Mouse (Mus musculus) NIH3T3 (cell line): ENCODE data around the gene Col6a6.
A peak's percentile ranks its signal among the peaks of the same experiment; 100 is the strongest.
"Not testable (repeated sequence)": the region's sequence is repeated elsewhere in the genome, so short reads cannot be mapped to it uniquely, and the experiment has no call there.

Experiments
- DNase-seq: peaks from one replicate; pipeline ENCODE4 v3.0.0-alpha.2; 2012; ENCODE audit warnings: low read depth

Col6a6 gene

DNA sequence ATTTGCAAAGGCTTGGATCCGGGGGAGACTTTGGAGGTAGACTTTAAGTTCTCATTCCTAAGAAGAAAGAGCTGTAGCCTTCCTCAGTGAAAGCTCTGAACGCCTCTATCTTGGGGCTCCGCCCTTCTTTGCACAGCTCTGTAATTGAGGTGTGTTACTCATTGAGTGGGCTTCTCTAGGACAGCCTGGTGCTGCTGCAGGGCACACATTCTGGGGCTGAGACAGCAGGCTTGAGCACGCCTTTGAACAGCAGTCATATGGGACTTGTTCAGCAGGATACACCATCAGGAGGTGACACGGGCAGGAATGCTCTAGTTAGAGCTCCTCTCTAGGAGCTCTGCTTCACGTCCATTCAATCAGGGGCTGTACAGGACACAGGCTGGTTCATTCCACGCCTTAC, 162.7 kb downstream of the Col6a6 start:
- no peak for DNase-seq

DNA sequence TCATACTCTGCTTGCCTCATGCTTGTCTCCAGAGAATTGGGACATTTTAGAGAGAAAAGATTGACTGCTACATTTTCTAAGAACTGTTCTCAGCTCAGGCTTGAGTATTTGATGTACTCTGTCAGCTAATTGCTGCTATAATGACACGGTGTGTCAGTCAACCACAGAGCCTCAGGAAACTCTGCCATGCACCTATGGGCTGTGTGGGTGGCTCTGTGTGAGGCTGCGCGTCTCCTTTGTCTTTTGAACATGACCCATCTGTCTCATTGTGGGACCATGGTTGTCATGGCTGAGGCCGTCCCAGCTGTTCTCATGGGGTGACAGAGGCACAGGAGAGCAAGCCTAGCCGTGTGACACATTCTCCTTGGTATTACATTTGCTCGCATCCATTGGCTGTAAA, 168.1 kb downstream of the Col6a6 start:
- DNase-seq: no peak

DNA sequence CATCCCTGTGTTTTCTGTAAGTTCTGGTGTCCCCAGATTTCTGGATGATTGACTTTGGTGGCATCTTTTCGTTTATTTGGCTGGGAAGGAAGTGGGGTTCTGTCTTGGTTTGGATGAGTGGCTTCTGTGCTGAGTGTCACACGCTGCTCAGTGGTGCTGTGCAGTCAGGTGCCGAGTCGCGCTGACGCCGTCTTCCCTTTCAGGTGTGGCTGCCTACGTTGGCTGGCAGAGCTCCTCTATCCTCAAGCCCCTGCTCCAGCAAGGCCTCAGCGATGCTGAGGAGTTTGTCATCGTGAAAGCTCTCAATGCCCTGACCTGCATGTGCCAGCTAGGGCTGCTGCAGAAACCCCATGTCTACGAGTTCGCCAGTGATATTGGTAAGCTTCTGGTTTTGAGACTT, 169.7 kb downstream of the Col6a6 start:
- no peak for DNase-seq

DNA sequence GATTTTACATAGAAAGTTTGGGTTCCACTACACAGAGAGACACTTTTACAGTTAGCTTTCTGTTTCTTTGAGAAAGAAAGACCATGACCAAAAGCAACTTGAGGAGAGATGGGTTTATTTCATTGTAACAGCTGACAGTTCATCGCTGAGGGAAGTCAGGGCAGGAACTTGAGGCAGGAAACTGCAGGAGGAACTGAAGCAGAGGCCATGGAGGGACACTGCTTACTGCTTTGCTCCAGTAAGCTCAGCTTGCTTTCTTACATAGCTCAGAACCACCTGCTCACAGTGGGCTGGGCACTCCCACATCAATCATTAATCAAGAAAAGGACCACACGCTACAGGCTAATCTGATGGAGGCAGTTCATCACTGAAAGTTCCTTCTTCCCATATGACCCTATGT, 171.8 kb downstream of the Col6a6 start:
- no peak for DNase-seq

DNA sequence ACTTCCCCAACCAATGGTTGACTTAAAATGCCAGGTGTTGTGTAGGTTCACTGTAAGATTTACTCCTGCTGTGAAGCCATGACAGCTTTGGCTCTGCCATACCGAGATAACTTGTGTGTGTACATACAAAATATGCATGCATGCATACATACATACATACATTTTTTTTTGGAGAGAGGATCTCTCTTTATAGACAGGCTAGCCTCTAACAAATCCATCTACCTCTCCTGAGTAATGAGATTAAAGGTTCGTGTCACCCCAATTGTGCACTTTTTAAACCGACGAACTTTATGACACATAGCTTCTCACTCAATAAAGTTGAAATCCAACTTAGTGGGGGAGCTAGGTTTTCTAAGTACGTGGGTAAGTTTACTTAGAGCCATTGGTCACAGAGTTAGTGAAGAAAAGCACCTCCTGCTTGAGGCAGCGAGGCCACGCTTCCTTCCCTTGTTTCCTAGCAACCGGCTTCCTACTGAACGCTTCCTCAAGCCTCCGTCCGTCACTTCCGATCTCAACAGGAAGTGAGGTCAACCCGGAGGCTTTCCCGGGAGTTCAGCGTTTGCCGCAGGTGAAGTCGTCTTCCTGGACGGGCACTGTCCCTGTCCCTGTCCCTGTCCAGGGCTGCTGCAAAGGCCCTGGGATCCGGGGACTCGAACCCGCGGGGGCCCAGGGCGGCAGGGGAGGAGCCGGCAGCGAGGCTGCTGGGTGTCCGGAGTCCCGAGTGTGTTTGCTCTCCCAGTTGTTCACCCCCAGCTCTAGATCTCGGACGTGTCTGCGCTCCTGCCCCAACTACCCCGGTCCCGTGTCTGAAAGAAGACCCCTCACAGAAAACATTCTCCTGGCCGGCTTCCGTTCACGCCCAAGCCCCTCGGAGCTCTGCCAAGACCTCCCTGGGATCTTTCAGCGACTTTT, 185.2 kb downstream of the Col6a6 start, which contains the start of gene Pik3r4:
Gene Pik3r4 (plus strand): TSS at position 519 of the 912 bp plus-strand sequence.
- peak; percentile 97 for DNase-seq

DNA sequence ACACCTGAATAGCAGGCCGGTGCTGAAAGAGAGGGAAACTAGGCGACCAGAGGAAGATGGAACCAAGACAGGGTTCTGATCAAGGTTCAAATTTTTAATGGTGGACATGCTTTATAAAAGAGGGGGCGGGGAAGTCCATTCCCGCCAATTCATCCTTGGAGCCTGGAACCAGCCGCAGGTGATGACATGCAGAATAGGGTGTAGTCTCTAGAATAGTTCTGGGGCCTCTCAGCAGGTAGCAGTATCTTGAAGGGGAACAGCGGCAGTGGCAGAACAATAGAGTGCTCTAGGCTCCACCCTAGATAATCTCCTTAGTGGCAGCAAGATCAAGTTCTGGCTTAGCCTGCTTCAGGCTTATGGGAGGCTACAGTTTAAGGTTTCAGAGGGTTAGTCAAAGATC, 186.6 kb downstream of the Col6a6 start:
- not testable (repeated sequence) for DNase-seq
